Mouse (Mus musculus) hindbrain, embryonic 10.5 days (tissue): ENCODE measurements around the gene Eea1. TPM values are rescaled to one million over a fixed set of nuclear protein-coding genes. Genes with fewer than 3 reads are reported as not detected.

Source experiments
- DNase-seq: peaks from one replicate; pipeline ENCODE4 v3.0.0-alpha.2; 2017; ENCODE audit warnings: low spot score
- H3K27ac ChIP-seq: fragments of 300-500 bp; sonication (generic); 2 replicates; pipeline ENCODE4 v1.5.1; 2016; ENCODE audit warnings: mild to moderate bottlenecking, moderate library complexity
- H3K27me3 ChIP-seq: fragments of 300-500 bp; sonication (generic); 2 replicates; pipeline ENCODE4 v1.6.1; 2016; ENCODE audit warnings: mild to moderate bottlenecking; ENCODE audit not compliant: poor library complexity, insufficient read depth, severe bottlenecking
- H3K36me3 ChIP-seq: fragments of 300-500 bp; sonication (generic); 2 replicates; pipeline ENCODE4 v1.6.1; 2016; ENCODE audit warnings: mild to moderate bottlenecking, moderate library complexity
- H3K4me1 ChIP-seq: fragments of 300-500 bp; sonication (generic); replicated peaks from 2 replicates; pipeline ENCODE4 v1.6.1; 2016; ENCODE audit warnings: mild to moderate bottlenecking
- H3K4me3 ChIP-seq: fragments of 300-500 bp; sonication (generic); 2 replicates; pipeline ENCODE4 v1.5.1; 2016; ENCODE audit warnings: mild to moderate bottlenecking, moderate library complexity
- H3K9me3 ChIP-seq: fragments of 300-500 bp; sonication (generic); 2 replicates; pipeline ENCODE4 v1.6.1; 2016; ENCODE audit warnings: mild to moderate bottlenecking, moderate library complexity
- WGBS: fragments of 180-500 bp; shearing (Covaris S2); methylation state at CpG from one replicate; pipeline ENCODE4 v1.1.7; 2016; 5-methylcytosine and 5-hydroxymethylcytosine counted together
- polyA plus RNA-seq: library from polyadenylated mRNA; unstranded; fragments of >200 nt; fragmentation: Nextera tagmentation; extraction: Ambion mirVana; gene quantifications from 2 replicates; pipeline ENCODE4 v1.2.1, GENCODE M21; 2016

The Eea1 gene
- polyA plus RNA-seq, 1 experiment from 2014 or later, result 9.2 TPM

- no peaks in the 10 kb centered on the region for H3K27me3 ChIP-seq
- no peaks in the 10 kb centered on the region for H3K36me3 ChIP-seq
- 80% methylated on average over 3 of the region's 3 CpGs for WGBS
- H3K4me3 ChIP-seq, result no peak overlapping the region
- no peaks in the 10 kb centered on the region for H3K4me1 ChIP-seq
- H3K27ac ChIP-seq, result no peak overlapping the region
- DNase-seq, result no peak
- no peaks in the 10 kb centered on the region for H3K9me3 ChIP-seq
Observed at GRCm38 (mm10) chr10:96082203-96082602, 141.8 kb downstream of the Eea1 start.

- peaks cover 6% of the 10 kb centered on the region; the same call in 1 of the 2 replicates for H3K4me1 ChIP-seq
- H3K36me3 ChIP-seq, result no peaks in the 10 kb centered on the region
- DNase-seq, result no peak
- no peaks in the 10 kb centered on the region; the same call in 1 of the 2 replicates for H3K27me3 ChIP-seq
- H3K4me3 ChIP-seq, result no peak overlapping the region
- H3K27ac ChIP-seq, result no peak overlapping the region
- no peaks in the 10 kb centered on the region for H3K9me3 ChIP-seq
- 70% methylated on average over 1 of the region's 1 CpGs for WGBS
Observed at GRCm38 (mm10) chr10:96089744-96090143, 149.3 kb downstream of the Eea1 start.

DNA sequence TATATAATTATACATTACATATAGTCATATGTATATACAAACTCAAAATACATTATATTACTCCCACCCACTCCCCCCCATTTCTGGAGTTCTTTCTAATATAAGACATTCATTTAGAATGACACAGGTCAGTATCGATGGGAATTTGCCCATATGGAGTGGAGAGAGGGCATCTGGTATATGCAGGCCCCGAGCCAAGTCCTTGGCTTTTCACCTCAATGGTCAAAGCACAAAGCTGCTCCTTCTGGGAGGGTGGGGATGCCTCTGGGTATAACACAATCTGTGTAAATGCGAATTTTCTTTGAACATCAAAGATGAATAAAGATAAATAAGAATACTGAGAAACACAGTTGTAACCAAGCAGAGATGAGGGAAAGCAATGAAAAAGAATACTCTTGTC lies 149.9 kb downstream of the Eea1 start:
- Histone ChIP-seq H3K4me1 (peaks cover 6% of the 10 kb centered on the region; the same call in 1 of the 2 replicates), H3K9me3 (no peaks in the 10 kb centered on the region), H3K27ac (no peak overlapping the region), H3K4me3 (no peak overlapping the region), H3K27me3 (no peaks in the 10 kb centered on the region; the same call in 1 of the 2 replicates), H3K36me3 (no peaks in the 10 kb centered on the region)
- WGBS, result 86% methylated on average over 3 of the region's 3 CpGs
- DNase-seq, result no peak

DNA sequence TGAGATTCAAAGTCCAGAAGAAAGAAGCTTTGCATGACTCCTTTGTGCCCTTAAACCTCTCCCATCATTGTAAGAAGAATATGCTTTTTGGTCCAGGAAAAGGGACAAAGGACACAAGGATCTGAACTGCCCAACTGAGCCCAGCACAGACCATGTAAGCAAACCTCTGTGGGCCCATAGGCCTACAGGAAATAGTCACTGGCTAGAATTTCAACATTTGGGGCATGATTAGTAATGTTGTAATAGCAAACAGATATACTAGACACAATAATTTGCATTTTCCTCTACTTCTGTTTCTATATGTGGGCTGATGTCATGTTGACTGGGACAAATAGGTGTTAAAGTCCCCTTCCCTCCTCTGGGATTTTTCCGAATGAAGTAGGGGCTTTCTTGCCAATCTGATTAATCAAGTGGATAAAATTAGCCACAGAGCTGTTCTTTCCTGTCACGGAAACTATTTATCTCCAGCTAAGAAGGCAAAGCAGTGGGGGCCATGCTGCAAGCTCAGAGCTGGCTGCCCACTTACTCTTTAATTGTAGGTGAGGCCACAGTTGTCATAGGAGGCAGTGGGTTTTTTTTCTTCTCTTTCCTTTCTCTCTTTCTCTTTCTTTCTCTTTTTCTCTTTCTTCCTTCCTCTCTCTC lies 153.6 kb downstream of the Eea1 start:
- Histone ChIP-seq H3K4me3 (no peak overlapping the region), H3K4me1 (peaks cover 6% of the 10 kb centered on the region; the same call in 1 of the 2 replicates), H3K27ac (no peak overlapping the region), H3K9me3 (no peaks in the 10 kb centered on the region), H3K36me3 (no peaks in the 10 kb centered on the region), H3K27me3 (no peaks in the 10 kb centered on the region; the same call in 1 of the 2 replicates)
- 61% methylated on average over 2 of the region's 2 CpGs for WGBS
- DNase-seq, result no peak

- Histone ChIP-seq H3K36me3 (no peaks in the 10 kb centered on the region), H3K27ac (no peak overlapping the region), H3K9me3 (no peaks in the 10 kb centered on the region), H3K4me3 (no peak overlapping the region), H3K27me3 (no peaks in the 10 kb centered on the region; the same call in 1 of the 2 replicates), H3K4me1 (peaks cover 6% of the 10 kb centered on the region; the same call in 1 of the 2 replicates)
- no peak for DNase-seq
- WGBS, result 70% methylated on average over 2 of the region's 2 CpGs
Observed at GRCm38 (mm10) chr10:96094559-96094958, 154.1 kb downstream of the Eea1 start.

Other genes starting within 250 kb of the Eea1 start
- gene Gm33543, start 97.7 kb upstream of the Eea1 start, polyA plus RNA-seq, result not detected in 2 replicates
- gene Gm5426, start 196.0 kb downstream of the Eea1 start, polyA plus RNA-seq, result not detected in 2 replicates